Mouse (Mus musculus): ENCODE results near the gene Lmod3. TPM values are rescaled to one million over a fixed set of nuclear protein-coding genes. Genes with fewer than 3 reads are reported as not detected.

Lmod3 gene
- total RNA-seq, 4 experiments from 2014 or later, result 77.8 to 95.8 (median 86.4) TPM

- no peak for DNase-seq (ENCODE audit: low spot score in 2 of 2)
Observed at GRCm38 (mm10) chr6:97234911-97235668, 17.5 kb downstream of the Lmod3 start.

GRCm38 (mm10) chr6:97227067-97227847, 25.3 kb downstream of the Lmod3 start:
- no peak for DNase-seq (ENCODE audit: low spot score in 2 of 2)

DNA sequence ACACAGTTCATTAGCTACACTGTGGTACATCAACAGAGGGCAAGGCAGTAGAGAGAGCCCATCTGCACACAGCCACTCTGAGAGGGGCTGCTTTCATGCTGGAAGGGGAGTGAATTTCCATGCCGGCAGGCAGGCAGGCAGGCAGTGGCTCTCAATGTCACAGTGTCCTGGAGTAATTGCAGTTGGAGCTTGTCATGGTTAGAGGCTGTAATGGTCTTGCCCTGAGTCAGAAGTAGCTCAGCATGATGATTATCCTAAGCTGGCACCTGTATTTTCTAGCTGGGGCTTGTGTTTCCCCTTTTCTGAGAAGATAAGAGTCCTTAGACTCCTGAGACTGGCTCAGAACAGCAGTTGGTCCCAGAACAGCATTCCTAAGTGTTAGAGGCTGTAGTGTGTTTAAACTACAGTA, 26.5 kb downstream of the Lmod3 start:
- DNase-seq (ENCODE audit: low spot score in 2 of 2), result no peak

DNA sequence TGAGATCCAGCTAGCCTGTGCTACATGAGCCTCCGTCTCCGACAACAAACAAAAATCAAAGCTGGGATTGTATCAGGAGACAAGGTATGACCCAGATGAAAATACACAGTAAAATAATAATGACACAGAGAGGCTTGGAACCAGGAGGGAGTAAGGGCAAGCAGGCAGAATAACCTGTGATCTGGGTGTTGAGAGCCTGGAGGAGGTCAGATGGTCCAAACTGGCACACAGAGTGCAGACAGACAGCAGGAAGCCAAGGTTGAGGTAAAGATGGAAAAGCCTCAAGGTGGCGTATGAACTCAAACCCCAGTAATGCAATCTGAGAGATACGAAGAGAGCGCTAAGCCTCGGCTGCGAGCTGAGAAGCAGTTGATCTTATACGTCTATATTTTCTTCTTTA, 28.1 kb downstream of the Lmod3 start:
- DNase-seq (ENCODE audit: low spot score in 2 of 2), result no peak

DNA sequence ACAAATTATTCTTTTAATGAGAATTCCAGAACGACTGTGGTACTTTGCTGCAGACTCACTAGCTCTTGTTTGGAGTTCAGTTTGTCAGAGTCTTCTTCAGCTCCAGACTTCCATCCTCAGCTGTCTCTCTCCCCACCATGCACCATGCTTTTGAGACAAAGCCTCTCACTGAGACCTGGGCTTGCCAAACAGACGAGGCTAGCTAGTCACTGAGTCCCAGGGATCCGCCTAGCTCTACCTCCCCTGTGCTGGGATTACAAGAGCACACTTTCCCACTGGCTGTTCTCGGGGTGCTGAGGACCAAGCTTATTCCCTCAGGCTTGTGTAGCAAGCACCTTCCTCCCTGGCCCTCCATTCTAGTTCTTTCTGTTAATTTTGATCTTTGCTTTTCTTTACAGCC, 29.0 kb downstream of the Lmod3 start:
- no peak for DNase-seq (ENCODE audit: low spot score in 2 of 2)

DNA sequence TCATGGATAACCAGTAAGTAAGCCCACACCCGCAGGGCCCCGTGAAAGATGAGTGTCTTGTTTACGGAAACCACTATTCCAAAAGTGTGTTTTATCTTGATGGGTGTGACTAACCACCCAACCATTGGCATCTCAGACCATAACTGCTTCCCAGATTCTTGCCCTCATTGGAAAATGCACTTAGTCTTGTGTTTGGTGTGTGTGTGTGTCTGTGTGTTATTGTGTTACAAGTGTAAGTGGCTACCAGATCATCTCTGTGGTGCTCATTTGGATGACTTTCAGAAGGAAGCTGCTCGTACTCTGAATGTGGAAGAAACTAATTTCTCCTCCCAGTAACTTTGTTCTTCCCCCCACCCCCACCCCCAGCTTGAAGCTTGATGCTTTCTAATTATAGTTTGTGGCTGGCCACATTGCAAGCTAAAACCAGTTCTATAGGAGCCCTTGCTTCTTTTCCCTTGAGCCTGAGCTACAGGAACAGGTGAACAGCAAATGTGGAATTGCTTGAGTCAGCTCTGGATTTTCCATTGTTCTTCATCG, 29.6 kb downstream of the Lmod3 start:
- no peak for DNase-seq (ENCODE audit: low spot score in 2 of 2)

GRCm38 (mm10) chr6:97222321-97222720, 30.2 kb downstream of the Lmod3 start:
- no peak for DNase-seq (ENCODE audit: low spot score in 2 of 2)

DNA sequence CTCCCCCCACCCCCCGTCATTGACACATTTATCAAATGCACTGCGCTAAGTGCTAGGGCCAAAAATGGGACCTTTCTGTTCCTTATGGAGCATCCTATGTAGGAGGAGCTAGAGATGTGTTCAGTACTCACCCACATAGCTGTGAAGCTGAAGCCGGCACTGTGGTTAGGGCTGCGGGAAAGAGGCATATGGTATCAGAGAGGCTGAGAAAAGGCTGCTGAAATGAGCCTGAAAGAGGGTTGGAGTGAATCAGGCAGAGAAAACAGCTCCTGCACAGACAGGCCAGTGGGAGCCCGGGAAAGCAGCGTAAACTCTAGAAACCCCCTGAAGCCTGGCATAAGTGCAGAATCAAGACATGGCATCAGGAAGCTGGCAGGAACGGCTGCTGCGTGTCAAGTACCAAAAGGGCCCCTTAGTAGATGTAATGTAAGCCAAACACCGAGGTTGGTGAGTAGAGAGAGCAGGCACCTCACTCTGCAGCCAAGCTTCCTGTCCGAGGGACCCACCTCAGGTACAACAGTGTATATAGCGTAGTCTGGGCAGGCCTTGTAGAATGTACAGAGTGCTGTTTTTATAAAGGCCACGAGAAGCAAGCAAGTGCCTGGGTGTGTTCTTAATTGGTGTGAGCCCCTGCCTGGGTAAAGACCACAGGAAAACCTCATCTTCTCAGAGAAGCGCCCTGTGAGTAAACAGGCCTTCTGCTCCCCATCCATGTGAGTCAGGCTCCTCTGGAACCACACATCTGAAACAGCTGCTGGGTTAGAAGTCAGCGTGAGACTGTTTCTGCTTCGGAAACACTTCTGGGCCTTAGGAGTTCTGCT, 31.1 kb downstream of the Lmod3 start:
- peak in 1 of 2 experiments; percentile 24 for DNase-seq (ENCODE audit: low spot score in 2 of 2)

DNA sequence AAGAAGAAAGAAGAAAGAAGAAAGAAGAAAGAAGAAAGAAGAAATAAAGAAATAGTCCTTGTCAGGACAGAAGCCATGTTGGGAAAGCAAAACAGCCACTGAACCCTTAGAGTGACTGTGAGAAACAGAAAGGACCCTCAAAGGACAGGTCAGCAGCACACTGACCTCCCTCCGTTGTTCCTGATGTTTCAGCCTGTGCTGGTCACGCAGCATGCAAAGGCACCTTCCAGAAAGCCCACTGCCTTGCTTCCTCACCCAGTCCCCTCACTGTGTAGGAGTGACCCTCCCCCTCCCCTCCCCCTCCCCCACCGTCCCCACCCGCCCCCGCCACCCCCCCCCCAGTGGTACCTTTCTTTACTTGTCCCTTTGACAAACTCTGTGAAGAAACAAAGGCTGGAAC, 31.9 kb downstream of the Lmod3 start:
- DNase-seq (ENCODE audit: low spot score in 2 of 2), result no peak

DNA sequence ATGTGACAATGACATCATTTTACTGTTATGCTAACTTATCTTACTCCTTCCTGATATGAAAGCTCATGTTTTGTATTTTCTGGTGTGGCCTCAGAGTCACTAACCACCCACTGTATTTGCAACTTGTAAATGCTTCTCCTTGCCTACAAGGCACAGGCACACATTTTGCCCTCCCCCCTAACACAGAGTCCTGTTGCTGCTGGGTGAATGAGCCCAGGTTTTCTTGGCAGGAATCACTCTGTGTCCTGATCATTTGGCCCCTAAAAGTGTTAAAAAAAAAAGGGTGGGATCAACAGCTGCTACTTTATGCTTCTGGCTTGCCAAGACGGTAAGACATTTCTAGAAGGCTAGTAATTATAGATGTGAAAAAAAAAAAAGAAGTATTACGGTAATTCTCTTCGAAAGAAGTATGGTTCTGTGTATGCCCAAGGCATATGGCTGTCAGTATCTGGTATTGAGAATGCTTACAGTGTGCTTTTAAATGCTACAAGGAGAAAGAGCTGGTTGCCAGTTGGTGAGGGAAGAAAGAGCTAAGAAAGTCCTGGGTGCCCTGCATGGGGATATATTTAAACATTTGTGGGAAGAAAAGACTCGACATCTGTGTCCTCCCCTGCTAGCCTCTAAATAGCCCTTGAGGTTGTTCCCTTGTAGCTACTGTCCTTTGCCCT, 36.3 kb downstream of the Lmod3 start:
- DNase-seq (ENCODE audit: low spot score in 2 of 2), result no peak

GRCm38 (mm10) chr6:97211981-97212380, 40.6 kb downstream of the Lmod3 start:
- peak; percentile 75 to 85 for DNase-seq (ENCODE audit: low spot score in 2 of 2)

DNA sequence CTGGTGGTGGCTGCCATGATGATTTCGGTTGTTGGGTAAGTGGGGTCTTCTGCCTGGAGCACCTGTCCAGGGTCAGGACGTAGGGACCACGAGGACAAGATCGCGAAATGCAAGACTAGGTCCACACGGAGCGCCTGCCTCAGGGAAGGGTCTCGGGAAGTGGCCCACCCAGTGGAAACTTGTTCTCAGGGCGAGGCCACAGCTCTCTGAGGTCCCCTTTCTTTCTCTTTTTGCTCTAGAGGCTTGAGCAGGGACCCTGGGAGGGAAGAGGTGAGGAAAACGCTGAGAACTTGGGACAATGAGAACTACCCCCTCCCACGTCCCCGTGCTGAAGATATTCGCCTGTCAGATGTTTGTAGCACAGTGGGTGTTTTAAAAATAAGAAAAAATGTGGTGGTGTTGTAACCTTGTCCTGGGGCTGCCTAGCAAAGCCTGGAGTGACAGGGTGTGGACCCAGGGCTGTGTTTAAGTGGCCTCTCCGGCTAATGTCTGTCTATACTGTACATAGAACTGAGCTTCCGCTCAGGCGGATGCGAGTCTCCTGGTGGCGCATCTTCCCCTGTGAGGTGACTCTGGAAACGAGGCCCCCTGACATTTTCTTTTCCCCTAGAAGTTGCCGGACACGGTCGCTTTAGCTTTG, 41.5 kb downstream of the Lmod3 start:
- DNase-seq (ENCODE audit: low spot score in 2 of 2), result no peak

- DNase-seq (ENCODE audit: low spot score in 2 of 2), result peak; percentile 85 to 87
Observed at GRCm38 (mm10) chr6:97210191-97210961, 42.2 kb downstream of the Lmod3 start, which contains the start of gene Arl6ip5. TSS of gene Arl6ip5 (plus strand) at chr6:97210689.

DNA sequence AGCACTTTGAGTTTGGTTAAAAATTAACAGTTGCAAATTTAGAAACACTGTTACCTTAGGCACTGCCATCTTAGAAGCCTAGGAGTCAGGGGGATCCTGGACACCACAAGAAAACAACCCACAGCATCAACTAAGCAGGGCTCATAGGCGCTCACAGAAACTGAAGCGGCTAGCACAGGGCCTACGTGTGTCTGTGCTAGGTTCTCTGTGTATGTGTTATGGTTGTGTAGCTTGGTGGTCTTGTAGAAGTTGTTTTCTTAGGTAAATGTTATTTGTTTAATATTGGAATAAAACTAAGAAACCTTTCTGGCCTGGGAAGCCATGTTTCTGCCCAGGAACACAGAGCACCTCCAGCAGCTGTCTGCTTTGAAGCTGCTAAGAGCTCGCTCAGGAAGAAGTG, 42.8 kb downstream of the Lmod3 start:
- DNase-seq (ENCODE audit: low spot score in 2 of 2), result no peak

- DNase-seq (ENCODE audit: low spot score in 2 of 2), result no peak
Observed at GRCm38 (mm10) chr6:97209201-97209600, 43.4 kb downstream of the Lmod3 start.

GRCm38 (mm10) chr6:97208406-97208805, 44.2 kb downstream of the Lmod3 start:
- no peak for DNase-seq (ENCODE audit: low spot score in 2 of 2)

DNA sequence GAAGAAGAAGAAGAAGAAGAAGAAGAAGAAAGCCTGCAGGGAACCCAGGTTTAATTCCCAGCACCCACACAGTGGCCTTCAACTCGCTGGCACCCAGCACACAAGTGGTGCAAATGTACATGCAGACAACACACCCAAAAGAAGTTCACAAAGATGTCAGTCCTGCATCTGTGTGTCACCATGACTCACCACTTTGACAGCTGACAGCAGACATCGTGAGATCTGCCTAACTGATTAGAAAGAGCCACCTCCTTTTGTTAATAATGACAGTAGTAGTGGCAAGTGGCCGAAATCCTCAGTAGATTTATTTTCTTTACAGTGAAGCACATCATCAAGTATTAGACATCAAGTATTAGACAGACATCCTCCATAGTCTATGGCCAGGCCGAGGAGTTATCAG, 45.5 kb downstream of the Lmod3 start:
- no peak for DNase-seq (ENCODE audit: low spot score in 2 of 2)

DNA sequence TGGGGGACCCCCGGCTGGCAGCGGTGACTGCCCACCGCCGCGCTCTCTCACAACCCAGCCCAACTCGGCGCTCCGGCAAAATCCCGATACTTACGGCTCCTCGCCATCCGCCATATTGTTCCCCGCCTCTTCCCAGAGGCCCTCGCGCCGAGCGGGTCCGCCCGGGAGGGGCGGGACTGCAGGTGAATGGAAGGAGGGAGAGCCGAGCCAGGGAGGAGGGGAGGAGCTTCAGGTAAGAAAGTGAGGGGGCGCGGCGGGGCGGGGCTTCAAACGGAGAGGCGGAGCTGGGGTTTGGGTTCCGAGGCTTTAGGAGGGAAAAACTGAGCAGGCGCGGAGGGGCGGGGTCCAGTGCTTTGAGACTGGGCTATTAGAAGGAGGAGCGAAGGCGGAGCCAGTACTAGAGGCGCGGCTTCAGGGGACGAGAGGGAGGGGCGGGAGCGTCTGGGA, 47.1 kb downstream of the Lmod3 start, which contains the start of gene Uba3:
Gene Uba3, minus strand, starts transcription at position 209 of the 447 bp plus-strand sequence.
- DNase-seq (ENCODE audit: low spot score in 2 of 2), result peak; percentile 99

- DNase-seq (ENCODE audit: low spot score in 2 of 2), result no peak
Observed at GRCm38 (mm10) chr6:97204952-97205351, 47.6 kb downstream of the Lmod3 start.

Data from gastrocnemius, adult 8-10 months (tissue).